Mouse (Mus musculus): Measurements from ENCODE around the gene Rtkn2. TPM values are rescaled to one million over a fixed set of nuclear protein-coding genes. Genes with fewer than 3 reads are reported as not detected.

The Rtkn2 gene
- total RNA-seq, 1 experiment from 2014 or later: 10.2 TPM

DNA sequence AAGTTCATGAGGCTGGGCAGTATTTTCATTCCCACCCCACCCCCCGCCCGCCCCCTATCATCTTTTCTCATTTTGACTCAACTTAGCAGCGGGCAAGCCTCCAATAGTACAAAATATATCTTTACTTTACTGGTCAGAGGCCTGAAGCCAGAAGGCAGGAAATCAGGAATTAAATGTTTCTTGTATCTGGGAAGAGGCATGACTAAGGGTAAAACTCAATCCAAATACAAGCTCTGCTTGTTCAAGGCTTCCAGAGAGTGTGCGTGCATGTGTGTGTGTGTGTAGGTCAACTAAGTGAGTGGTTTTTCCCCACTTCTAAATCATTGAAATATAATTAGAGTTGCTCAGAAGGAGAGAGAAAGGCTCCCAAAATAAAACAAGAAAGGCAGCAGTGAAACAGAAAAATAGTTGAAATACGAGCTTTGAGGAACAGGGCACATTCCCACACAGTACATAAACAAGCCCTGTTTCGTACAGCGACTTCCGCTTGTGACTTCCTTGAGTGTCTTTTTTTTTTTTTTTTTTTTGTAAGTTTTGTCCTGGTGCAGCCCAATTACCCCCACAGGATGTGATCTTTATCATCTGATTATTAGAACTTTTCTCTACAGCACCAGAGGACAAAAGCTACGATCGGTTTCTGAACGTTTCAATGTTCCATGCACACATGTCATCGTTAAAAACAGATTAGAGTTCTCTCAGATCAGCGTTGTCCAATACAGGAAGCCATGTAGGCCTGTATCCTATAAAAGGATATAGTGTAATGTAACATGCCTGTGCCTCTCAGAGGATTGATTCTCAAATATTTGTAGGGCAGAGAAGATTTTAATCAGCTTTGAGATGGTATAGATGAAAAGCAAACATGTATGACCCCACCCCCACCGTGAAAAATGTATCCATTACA, 125.8 kb downstream of the Rtkn2 start:
- peak; percentile 61 to 70; a peak in 3 of 4 replicates for ATAC-seq (replicated peaks in 1 of 2; ENCODE audit: insufficient read depth in 1 of 2, low FRiP score in 2 of 2, low TSS enrichment in 1 of 2, low read depth in 1 of 2, poor library complexity in 2 of 2, severe bottlenecking in 2 of 2)

DNA sequence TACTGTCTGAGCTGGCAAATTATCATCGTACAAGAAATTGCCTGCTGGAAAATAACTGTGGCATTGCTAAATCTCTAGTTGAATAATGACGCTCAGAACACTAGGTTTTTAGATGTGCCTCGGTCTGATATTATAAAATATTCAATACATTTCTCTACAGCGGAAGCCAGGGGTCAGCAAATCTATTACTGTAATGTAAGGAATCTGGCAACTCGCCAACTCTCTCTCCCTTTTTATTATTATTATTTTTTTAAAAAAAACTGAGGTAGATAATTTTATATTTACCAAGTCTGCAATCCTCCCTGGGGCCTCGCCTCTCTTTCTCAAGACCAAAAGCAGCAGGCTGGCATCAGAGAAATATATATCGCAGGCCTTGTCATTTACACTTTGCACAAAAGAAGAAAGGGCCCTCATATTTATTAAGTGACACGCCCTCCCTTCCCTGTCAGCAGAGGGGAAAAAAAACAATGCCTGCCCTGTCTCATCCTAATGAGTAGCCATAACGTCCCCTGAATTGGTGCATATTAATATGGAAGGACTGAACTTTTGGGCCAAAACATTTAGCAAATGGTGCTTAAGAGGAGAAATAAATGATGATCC, 127.1 kb downstream of the Rtkn2 start:
- ATAC-seq (replicated peaks in 1 of 2; ENCODE audit: insufficient read depth in 1 of 2, low FRiP score in 2 of 2, low TSS enrichment in 1 of 2, low read depth in 1 of 2, poor library complexity in 2 of 2, severe bottlenecking in 2 of 2): no peak

DNA sequence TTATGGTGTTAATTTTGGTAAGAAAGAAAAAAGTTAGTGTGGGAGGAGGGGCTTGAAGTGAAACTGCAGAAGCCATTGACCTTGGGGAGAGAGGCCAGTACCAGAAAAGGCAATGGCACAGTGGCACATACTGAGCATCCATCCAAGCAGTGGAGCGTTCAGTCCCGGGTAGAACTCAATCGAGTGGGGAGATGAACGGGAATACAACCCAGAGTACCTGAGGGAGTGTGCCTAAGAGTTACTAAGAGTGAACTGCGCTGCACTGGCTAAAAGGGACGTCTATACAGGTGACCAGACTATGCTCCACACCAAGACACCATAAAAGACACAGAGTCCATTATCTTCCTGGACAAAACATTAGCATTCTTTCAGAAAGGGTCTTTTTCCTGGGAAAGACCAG, 128.3 kb downstream of the Rtkn2 start:
- no peak for ATAC-seq (replicated peaks in 1 of 2; ENCODE audit: insufficient read depth in 1 of 2, low FRiP score in 2 of 2, low TSS enrichment in 1 of 2, low read depth in 1 of 2, poor library complexity in 2 of 2, severe bottlenecking in 2 of 2)

Other genes with a start within 250 kb of the Rtkn2 start
- 0.19 and 0.20 TPM in 2 replicates for gene Zfp365, start 66.9 kb upstream of the Rtkn2 start, total RNA-seq (2017)

Measured in hematopoietic stem cell, adult 5-6 weeks (primary cell).